Mouse (Mus musculus): ENCODE data around the gene Ralgapa2.
A peak's percentile ranks its signal among the peaks of the same experiment; 100 is the strongest.

Gene Ralgapa2

DNA sequence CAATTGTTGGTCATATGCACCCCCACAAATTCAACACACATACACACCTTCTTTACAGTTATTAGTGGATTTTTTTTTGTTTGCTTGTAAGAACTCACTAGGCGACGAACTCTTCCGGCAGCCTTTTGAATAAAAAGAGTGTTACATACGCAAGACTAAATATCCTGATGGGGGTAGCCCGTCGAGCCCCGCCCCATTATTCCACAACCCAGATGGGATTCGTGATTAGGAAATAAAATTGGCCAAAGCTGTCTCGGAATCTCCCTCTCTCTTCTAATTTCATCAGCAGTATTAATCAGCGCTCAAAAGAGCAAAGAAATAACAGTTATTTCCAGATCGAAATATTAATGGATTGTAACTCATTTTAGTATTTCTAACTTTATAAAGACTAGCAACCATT is 292.4 kb downstream of the Ralgapa2 start:
- no peak for DNase-seq

DNA sequence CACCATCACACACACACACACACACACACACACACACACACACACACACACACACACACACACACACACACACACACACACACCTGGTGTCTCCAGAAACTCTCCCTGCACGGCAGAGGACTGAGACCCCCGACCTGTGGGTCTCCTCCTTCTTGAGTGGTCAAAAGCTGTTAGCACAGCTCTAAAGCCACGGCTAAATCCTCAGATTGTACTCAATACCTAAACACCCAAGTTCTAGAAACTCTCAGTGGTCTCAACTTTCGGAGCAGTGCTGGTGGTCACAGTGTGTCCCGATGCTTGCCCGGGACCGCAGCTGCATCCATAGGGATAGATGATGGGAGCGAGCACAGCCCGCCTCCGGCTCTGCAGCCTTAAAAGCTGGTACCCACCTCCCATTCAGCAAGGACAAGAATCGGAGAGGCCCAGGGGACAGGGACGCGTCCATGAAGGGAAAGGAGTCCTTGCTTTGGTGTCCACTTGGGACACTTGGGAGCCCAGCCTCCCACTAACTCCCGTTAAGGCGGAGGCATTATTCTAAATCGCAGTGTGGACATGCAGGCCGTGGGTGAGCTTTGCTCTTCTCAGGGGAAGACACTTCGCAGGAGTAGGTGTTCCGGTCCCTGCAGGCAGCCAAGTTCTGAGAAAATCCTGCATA is 293.1 kb downstream of the Ralgapa2 start:
- peak; percentile 26 for DNase-seq

DNA sequence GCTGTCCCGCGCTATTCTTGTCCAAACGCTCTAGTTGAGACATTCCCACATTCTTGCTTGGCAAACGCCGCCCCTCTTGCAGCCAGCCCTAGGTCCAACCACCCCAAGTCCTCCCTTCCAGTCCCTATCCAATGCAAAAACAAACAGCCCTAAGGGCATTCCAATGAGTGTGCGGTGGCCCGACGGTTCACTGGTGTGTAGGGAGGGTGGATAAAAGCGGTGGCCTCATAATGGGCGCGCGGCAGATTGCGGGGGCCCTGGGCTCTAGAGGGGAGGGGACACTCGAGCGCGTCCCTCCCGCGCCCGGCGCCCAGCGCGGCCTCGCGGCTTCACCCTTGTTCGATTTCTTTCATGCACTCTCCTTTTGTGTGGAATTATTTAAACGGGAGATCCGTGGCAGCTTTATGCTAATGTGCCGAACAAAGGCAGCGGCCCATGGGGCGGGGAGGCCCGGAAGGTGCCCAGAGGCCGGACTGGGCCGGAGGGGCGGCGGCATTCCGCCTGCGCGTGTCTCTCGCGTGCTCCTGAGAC is 293.9 kb downstream of the Ralgapa2 start:
- DNase-seq = peak; percentile 5

DNA sequence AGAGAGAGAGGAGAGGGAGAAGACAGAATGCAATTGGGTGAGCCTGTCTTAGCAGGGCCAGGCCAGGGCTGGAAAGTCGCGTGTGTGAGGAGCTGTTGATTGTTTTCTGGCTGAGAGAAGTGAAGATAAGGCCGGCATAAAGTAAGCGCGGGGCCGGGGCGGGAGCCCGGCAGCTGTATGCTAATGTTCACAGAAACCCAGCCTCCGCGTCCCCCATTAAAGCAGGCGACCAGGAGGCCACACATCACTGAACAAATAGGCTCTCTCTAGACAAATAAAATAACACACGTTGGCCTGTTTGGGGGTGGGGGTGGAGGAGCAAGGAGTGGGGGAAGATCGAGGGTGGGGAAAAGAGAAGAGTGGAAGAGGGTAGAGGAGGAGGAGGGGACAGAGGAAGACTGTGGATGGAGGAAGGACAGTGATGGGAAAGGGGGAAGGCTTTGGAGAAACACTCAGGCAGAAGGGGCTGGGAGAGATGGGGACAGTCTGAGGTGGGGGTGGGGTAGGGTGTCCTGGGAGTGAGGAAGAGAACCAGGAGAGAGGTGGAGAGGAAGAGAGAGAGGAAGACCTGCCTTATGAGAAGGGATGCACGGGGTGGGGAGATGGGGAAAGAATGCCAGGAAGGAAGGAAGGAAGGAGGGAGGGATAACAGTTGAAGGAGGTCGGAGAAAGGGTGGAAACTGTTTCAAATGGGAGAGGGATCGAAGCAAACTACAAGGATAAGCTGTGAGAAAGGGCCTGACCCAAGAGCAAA is 294.7 kb downstream of the Ralgapa2 start:
- DNase-seq = peak; percentile 8

DNA sequence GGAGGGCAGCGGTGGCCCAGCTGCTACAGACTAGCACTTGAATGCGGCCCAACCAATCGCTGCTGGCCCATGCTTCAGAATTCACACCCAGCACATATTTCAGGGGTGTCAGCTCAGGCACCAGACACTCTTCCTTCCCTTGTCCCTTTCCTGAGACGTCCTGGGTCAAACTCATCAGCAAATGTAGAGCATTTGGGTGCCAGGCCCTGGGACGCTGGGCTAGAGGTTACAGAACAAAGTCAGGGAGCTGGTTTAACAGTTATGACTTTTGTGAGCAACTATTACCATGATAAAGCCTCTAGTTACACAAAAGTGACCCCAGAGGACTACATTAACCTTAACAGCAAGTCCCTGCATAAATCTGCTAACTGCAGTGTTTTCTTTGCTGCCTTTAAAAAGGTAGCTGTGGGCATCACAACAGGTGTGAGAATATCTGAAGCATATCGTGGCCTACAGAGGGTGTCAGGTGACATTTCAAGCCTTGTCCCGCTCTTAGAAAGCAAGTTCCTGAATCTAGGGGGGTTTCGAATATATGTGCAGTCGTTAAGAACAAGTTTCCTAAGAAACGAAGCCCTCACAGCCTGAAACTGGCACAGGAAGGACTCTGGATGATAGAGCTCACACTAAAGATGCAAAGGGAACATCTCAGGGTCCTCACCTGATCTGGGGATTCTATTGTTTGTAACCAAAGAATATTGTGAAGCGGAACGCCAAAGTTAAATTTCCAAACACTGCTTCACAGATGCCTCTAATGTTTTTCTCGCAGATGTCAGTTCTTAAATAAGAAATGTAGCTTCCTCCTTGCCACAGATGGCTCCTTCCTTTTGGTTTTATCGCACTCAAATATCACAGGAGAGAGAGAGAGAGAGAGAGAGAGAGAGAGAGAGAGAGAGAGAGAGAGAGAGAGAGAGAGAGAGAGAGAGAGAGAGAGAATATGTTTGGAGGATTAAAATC is 295.8 kb downstream of the Ralgapa2 start:
- DNase-seq = peak; percentile 10

DNA sequence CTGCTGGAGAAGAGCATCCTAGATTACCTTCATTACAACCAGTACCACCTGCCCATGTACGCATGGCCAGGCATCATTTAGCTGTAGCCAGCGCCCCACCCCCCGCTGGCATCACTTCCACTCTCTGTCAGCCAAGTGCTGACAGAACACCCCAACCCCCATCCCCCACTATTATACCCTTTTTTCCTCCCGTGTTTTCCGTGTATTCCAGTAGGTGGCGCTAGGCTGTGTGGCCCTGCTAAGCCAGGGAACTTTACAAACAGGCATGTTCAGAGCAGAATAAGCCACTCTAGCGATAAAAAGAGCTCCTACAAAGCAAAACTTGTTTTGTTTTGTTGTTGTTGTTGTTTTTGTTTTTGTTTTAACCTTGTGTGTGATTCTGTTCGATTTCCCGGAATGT is 297.4 kb downstream of the Ralgapa2 start:
- DNase-seq = peak; percentile 22

DNA sequence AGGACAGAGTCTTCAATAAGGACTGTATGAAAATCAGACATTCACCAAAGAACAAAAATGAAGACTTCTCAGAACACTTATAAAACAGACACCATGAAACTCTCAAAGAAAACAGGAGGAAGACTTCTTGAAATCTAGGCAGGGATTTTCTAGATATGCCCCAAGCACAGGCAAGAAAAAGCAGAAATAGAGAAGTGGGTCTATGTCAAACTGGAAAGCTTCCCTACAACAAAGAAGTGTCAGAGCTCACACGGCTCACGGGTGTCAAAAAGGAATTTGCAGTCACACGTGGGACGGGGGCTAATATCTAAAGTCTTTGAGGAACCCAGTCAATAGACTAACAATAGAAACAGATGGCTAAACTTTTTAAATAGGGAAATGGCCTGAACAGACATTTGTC is 301.2 kb downstream of the Ralgapa2 start:
- no peak for DNase-seq

DNA sequence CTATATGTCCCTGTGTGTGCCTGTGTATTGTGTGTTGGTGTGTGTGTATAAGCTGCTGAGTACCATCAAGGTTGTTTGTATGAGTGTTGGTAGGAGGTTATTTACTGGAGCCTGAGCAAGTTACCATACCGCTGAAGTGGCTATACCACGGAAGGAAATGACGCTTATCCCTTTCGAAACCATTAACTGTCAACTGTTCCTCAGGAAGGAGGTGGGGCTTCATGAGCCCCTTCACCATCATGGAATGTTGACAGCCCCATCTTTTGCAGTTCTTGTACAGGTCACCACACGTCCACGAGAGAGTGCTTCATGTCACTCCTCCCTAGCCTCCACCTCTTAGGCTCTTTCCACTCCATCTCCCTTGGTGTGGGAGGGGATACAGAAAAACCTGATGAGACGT is 314.2 kb downstream of the Ralgapa2 start:
- no peak for DNase-seq

DNA sequence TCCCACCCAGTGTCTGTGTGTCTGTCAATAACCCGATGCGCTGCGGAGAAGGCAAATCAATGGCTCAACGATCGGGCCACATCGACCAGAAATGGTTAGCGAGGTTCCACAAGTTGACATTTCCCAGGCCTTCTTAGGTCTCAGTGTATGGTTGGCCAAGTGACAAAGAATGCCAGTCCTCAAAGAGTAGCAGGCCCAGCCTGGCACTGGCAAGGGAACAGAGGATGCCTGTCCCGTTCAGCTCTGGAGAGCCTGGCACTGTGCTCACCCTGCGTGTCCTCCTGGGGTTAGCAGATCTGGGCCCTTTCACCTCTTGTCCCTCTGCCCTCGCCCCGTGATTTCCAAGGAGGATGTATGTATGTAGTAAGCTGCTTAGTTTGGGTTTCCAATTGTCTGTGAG is 316.0 kb downstream of the Ralgapa2 start:
- no peak for DNase-seq

Measured in right cerebral cortex, postnatal 25 days (tissue).